Comparison of ENCODE assay signal across 15 mouse cellular contexts in the genomic region with DNA sequence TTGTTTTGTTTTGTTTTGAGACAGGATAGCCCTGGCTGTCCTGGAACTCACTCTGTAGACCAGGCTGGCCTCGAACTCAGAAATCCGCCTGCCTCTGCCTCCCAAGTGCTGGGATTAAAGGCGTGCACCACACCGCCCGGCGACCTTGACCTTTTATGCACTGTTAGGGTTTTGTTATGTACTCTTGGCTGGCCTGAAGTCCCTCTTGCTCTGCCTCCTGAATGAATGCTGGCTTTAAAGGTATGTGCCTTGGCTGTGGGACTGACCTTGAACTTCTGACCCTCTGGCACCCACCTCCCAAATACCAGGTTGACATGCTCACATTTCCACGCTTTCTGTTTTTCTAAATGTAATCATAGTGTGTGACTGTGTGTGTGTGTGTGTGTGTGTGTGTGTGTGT. TPM values are rescaled to one million over a fixed set of nuclear protein-coding genes. Genes with fewer than 3 reads are reported as not detected.
"Had no signal": no experiment of that assay in that cellular context is flagged by ENCODE, and none has a peak within 500 bp of the region (broad histone marks: within the 10 kb centered on the region; RNA-seq: fewer than 3 reads in every experiment).

No protein-coding gene starts in this region.

RNA-seq across cellular contexts. Expression of a gene that starts 23.6 kb away (rescaled TPM):
- polyA plus RNA-seq: heart, postnatal 0 days; liver, embryonic 12.5 days had no signal

RNA-seq across cellular contexts. Expression of a gene that starts 38.2 kb away (rescaled TPM):
- polyA plus RNA-seq: heart, embryonic 11.5 days; heart, embryonic 13.5 days; heart, embryonic 15.5 days; heart, postnatal 0 days; hindbrain, embryonic 11.5 days; hindbrain, embryonic 13.5 days; hindbrain, embryonic 15.5 days; hindbrain, postnatal 0 days; intestine, embryonic 14.5 days; kidney, embryonic 15.5 days; large intestine, adult 2 months; limb, embryonic 13.5 days; liver, adult 2 months; liver, embryonic 14.5 days had no signal
